Mouse (Mus musculus) kidney, embryonic 14.5 days (tissue): ENCODE data around the gene H2-Eb1. TPM values are rescaled to one million over a fixed set of nuclear protein-coding genes. Genes with fewer than 3 reads are reported as not detected.
A peak's percentile ranks its signal among the peaks of the same experiment; 100 is the strongest.

Experiments
- ATAC-seq: fragments of 200-750 bp; cut with Nextera tagmentation; 2 replicates; pipeline ENCODE4 v1.8.0; 2017; ENCODE audit warnings: moderate number of reproducible peaks, mild to moderate bottlenecking, moderate TSS enrichment, moderate library complexity; ENCODE audit not compliant: low FRiP score, low TSS enrichment
- H3K27ac ChIP-seq: fragments of 300-500 bp; sonication (generic); 2 replicates; pipeline ENCODE4 v1.5.1; 2014; ENCODE audit warnings: low read depth, mild to moderate bottlenecking, low read length, moderate library complexity, mixed read lengths
- H3K27me3 ChIP-seq: fragments of 300-500 bp; sonication (generic); 2 replicates; pipeline ENCODE4 v1.6.1; 2014; ENCODE audit warnings: mild to moderate bottlenecking, low read length; ENCODE audit not compliant: control insufficient read depth, insufficient read depth
- H3K36me3 ChIP-seq: fragments of 300-500 bp; sonication (generic); 2 replicates; pipeline ENCODE4 v1.6.1; 2014; ENCODE audit warnings: low read length, mixed read lengths; ENCODE audit not compliant: control insufficient read depth, insufficient read depth
- H3K4me1 ChIP-seq: fragments of 300-500 bp; sonication (generic); 2 replicates; pipeline ENCODE4 v1.6.1; 2014; ENCODE audit warnings: low read length, mixed read lengths; ENCODE audit not compliant: control insufficient read depth, insufficient read depth
- H3K4me2 ChIP-seq: fragments of 300-500 bp; sonication (generic); replicated peaks from 2 replicates; pipeline ENCODE4 v1.6.1; 2014; ENCODE audit warnings: low read depth, mild to moderate bottlenecking, low read length
- H3K4me3 ChIP-seq: fragments of 300-500 bp; sonication (generic); 2 replicates; pipeline ENCODE4 v1.5.1; 2014; ENCODE audit warnings: mild to moderate bottlenecking, low read length
- H3K9ac ChIP-seq: fragments of 300-500 bp; sonication (generic); 2 replicates; pipeline ENCODE4 v1.6.1; 2014; ENCODE audit warnings: low read depth, mild to moderate bottlenecking, low read length, moderate library complexity
- H3K9me3 ChIP-seq: fragments of 300-500 bp; sonication (generic); 2 replicates; pipeline ENCODE4 v1.6.1; 2016; ENCODE audit warnings: low read length; ENCODE audit not compliant: control insufficient read depth
- WGBS: fragments of 180-500 bp; shearing (Covaris S2); extraction: QIAGEN DNeasy Blood & Tissue Kit; methylation state at CpG from one replicate; pipeline ENCODE4 v1.1.7; 2014; 5-methylcytosine and 5-hydroxymethylcytosine counted together
- polyA plus RNA-seq: library from polyadenylated mRNA; unstranded; fragments of >200 nt; fragmentation: Nextera tagmentation; extraction: Ambion mirVana; gene quantifications from 2 replicates; pipeline ENCODE4 v1.2.1, GENCODE M21; 2014

Gene H2-Eb1
- polyA plus RNA-seq, 1 experiment from 2014 or later = 5.9 TPM

- 19% methylated on average over 23 of the region's 23 CpGs for WGBS
Measured at GRCm38 (mm10) chr17:34295891-34296794, 9.5 kb upstream of the H2-Eb1 start.

GRCm38 (mm10) chr17:34299356-34299755 lies 6.3 kb upstream of the H2-Eb1 start:
- H3K36me3 ChIP-seq = no peaks in the 10 kb centered on the region
- ATAC-seq = 0 out of 2 replicates have a peak, but pooled peaks have one; percentile 6
- H3K4me3 ChIP-seq = no peak overlapping the region
- H3K27me3 ChIP-seq = no peaks in the 10 kb centered on the region
- H3K27ac ChIP-seq = no peak overlapping the region
- H3K4me1 ChIP-seq = no peaks in the 10 kb centered on the region
- no peaks in the 10 kb centered on the region for H3K9me3 ChIP-seq
- H3K4me2 ChIP-seq = no peak overlapping the region
- no peak overlapping the region for H3K9ac ChIP-seq
- 73% methylated on average over 3 of the region's 3 CpGs for WGBS

More at GRCm38 (mm10) chr17:34295891-34296794, 9.5 kb upstream of the H2-Eb1 start:
- Histone ChIP-seq H3K36me3 (no peaks in the 10 kb centered on the region), H3K4me2 (peak overlapping the region; percentile 52), H3K4me1 (no peaks in the 10 kb centered on the region), H3K9ac (no peak overlapping the region), H3K4me3 (peak overlapping the region; percentile 36), H3K27me3 (no peaks in the 10 kb centered on the region), H3K9me3 (no peaks in the 10 kb centered on the region), H3K27ac (no peak overlapping the region)
- peak; percentile 76 for ATAC-seq

GRCm38 (mm10) chr17:34300071-34300470 lies 5.6 kb upstream of the H2-Eb1 start:
- H3K4me2 ChIP-seq = no peak overlapping the region

GRCm38 (mm10) chr17:34300691-34301566 lies 4.7 kb upstream of the H2-Eb1 start:
- Histone ChIP-seq H3K27ac (no peak overlapping the region), H3K27me3 (no peaks in the 10 kb centered on the region), H3K9me3 (no peaks in the 10 kb centered on the region), H3K36me3 (no peaks in the 10 kb centered on the region), H3K9ac (no peak overlapping the region), H3K4me2 (no peak overlapping the region), H3K4me3 (no peak overlapping the region), H3K4me1 (no peaks in the 10 kb centered on the region)
- no peak for ATAC-seq
- WGBS = 74% methylated on average over 23 of the region's 23 CpGs

More at GRCm38 (mm10) chr17:34300071-34300470, 5.6 kb upstream of the H2-Eb1 start:
- Histone ChIP-seq H3K27ac (no peak overlapping the region), H3K36me3 (no peaks in the 10 kb centered on the region), H3K4me1 (no peaks in the 10 kb centered on the region), H3K4me3 (no peak overlapping the region), H3K9ac (no peak overlapping the region), H3K9me3 (no peaks in the 10 kb centered on the region), H3K27me3 (no peaks in the 10 kb centered on the region)
- ATAC-seq = no peak
- WGBS = 83% methylated on average over 8 of the region's 8 CpGs

GRCm38 (mm10) chr17:34301670-34302190 lies 3.9 kb upstream of the H2-Eb1 start:
- no peaks in the 10 kb centered on the region for H3K4me1 ChIP-seq
- ATAC-seq = no peak
- 91% methylated on average over 4 of the region's 4 CpGs for WGBS
- H3K9ac ChIP-seq = no peak overlapping the region
- no peak overlapping the region for H3K4me2 ChIP-seq
- H3K9me3 ChIP-seq = no peaks in the 10 kb centered on the region
- H3K36me3 ChIP-seq = no peaks in the 10 kb centered on the region
- H3K4me3 ChIP-seq = no peak overlapping the region
- no peaks in the 10 kb centered on the region for H3K27me3 ChIP-seq
- no peak overlapping the region for H3K27ac ChIP-seq

- no peak overlapping the region for H3K4me3 ChIP-seq
- H3K27ac ChIP-seq = no peak overlapping the region
- H3K36me3 ChIP-seq = no peaks in the 10 kb centered on the region
- no peaks in the 10 kb centered on the region for H3K4me1 ChIP-seq
- no peaks in the 10 kb centered on the region for H3K9me3 ChIP-seq
- no peak overlapping the region for H3K9ac ChIP-seq
- ATAC-seq = no peak
- H3K4me2 ChIP-seq = no peak overlapping the region
- WGBS = 89% methylated on average over 2 of the region's 2 CpGs
- H3K27me3 ChIP-seq = no peaks in the 10 kb centered on the region
Measured at GRCm38 (mm10) chr17:34303789-34304188, 1.9 kb upstream of the H2-Eb1 start.

- WGBS = 7% methylated on average over 4 of the region's 4 CpGs
Measured at GRCm38 (mm10) chr17:34304751-34305150, 916 bp upstream of the H2-Eb1 start.

GRCm38 (mm10) chr17:34306407-34306806 lies 740 bp downstream of the H2-Eb1 start:
- H3K9ac ChIP-seq = no peak overlapping the region
- H3K4me3 ChIP-seq = no peak overlapping the region
- no peak overlapping the region for H3K4me2 ChIP-seq
- H3K4me1 ChIP-seq = peaks cover 3% of the 10 kb centered on the region; the same call in 1 of the 2 replicates
- WGBS = 88% methylated on average over 2 of the region's 2 CpGs
- ATAC-seq = no peak
- no peaks in the 10 kb centered on the region for H3K9me3 ChIP-seq
- H3K36me3 ChIP-seq = no peaks in the 10 kb centered on the region
- H3K27me3 ChIP-seq = no peaks in the 10 kb centered on the region
- H3K27ac ChIP-seq = no peak overlapping the region

More at GRCm38 (mm10) chr17:34304751-34305150, 916 bp upstream of the H2-Eb1 start:
- Histone ChIP-seq H3K4me3 (no peak overlapping the region), H3K9me3 (no peaks in the 10 kb centered on the region), H3K4me2 (no peak overlapping the region), H3K4me1 (peaks cover 3% of the 10 kb centered on the region; the same call in 1 of the 2 replicates), H3K9ac (no peak overlapping the region), H3K36me3 (no peaks in the 10 kb centered on the region), H3K27me3 (no peaks in the 10 kb centered on the region), H3K27ac (no peak overlapping the region)
- ATAC-seq = peak; percentile 18; the same call in 1 of the 2 replicates
